Mouse (Mus musculus): ENCODE measurements around the gene Tbl2. TPM values are rescaled to one million over a fixed set of nuclear protein-coding genes. Genes with fewer than 3 reads are reported as not detected.

Tbl2 gene
- polyA plus RNA-seq, 1 experiment = 5.9 TPM

DNA sequence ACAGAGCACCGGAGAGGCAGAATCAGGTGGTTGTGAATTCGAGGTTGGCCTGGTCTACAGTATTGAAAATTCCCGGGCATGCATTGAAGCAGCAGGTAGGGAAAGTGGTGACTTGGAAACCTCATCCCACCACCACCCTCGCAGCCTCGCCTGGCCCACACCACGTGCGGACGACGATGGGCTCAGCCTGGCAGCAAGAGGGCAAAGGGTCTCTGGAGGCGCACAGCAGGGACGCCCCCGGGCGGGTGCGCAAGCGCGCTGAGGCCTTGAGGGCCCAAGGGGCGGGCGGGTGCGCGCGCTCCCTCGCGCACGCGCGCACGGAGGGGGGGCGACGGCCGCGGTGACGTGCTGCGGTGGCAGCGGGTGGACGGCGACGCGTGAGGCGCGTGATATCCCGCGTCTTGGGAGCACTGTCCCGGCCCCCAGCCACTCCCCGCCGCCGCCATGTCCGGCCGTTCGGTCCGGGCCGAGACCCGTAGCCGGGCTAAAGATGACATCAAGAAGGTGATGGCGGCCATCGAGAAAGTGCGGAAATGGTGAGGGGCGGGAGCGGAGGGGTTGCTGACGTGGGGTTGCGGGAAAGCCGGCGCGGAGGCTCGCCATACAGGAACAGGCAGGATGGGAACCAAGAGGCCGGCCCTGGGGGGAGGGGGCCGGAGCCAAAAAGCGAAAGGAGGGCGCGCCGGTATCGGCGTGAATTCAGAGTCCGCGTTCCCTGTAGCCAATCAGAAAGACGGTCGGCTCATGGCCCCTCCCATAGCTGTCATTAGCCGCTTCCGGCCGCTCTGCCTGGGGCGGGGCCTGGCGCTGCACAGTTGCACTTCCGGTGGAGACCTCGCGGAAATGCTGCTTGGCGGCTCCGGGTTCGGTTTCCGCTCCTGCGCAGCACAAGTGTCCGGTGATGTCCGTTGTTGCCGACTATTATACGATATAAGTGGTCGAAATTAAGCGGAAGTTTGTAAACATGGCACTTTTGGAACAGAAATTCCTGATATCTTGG lies 18.9 kb downstream of the Tbl2 start, which contains the start of gene Bcl7b:
TSS of gene Bcl7b (plus strand) at position 221 of the 1,000 bp plus-strand sequence.
- peak within 1 kb of the TSS; percentile 82 for H3K4me3 ChIP-seq (ENCODE audit: insufficient read depth, low read length)
- TF ChIP-seq POLR2A (IDR thresholded peaks at IDR 0.05; ENCODE audit: borderline replicate concordance, low read depth, low read length) (no peak), CTCF (IDR thresholded peaks at IDR 0.05; ENCODE audit: low read depth, low read length) (no peak)
- peaks cover 27% of the 10 kb centered on the region for H3K4me1 ChIP-seq (ENCODE audit: control insufficient read depth, insufficient read depth, low read length)
- peak within 1 kb of the TSS; percentile 97 for H3K27ac ChIP-seq (ENCODE audit: insufficient read depth, low read depth, low read length)

GRCm38 (mm10) chr5:135169479-135169878 lies 20.0 kb downstream of the Tbl2 start:
- H3K27ac ChIP-seq (ENCODE audit: insufficient read depth, low read depth, low read length) = peak overlapping the region; percentile 96
- TF ChIP-seq POLR2A (IDR thresholded peaks at IDR 0.05; ENCODE audit: borderline replicate concordance, low read depth, low read length) = no peak
- TF ChIP-seq CTCF (IDR thresholded peaks at IDR 0.05; ENCODE audit: low read depth, low read length) = no peak
- peaks cover 24% of the 10 kb centered on the region for H3K4me1 ChIP-seq (ENCODE audit: control insufficient read depth, insufficient read depth, low read length)
- peak overlapping the region; percentile 77 for H3K4me3 ChIP-seq (ENCODE audit: insufficient read depth, low read length)

DNA sequence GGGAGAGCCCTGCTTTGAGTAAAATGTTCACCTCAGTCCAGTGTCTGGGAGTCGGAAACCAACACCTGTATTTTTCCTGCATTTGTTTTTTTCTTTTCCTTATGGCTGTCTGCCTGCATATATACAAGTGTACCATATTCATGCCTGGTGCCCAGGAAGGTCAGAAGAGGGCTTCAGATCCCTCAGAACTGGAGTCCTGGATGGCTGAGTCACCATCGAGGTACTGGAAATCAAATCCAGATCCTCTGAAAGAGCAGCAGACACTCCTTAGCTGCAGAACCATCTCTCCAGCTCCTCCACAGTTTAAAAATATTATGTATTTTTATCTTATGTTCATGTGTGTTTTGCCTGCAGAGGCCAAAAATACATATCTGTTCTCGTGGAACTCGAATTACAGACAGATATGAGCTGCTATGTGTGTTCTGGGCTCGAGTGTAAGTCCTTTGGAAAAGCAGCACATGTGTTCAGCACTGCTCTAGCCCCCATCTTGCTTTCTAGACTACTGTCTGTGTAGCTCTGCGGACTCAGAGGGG lies 22.3 kb downstream of the Tbl2 start:
- no peak overlapping the region for H3K27ac ChIP-seq (ENCODE audit: insufficient read depth, low read depth, low read length)
- H3K4me1 ChIP-seq (ENCODE audit: control insufficient read depth, insufficient read depth, low read length) = peaks cover 24% of the 10 kb centered on the region
- TF ChIP-seq POLR2A (IDR thresholded peaks at IDR 0.05; ENCODE audit: borderline replicate concordance, low read depth, low read length) = no peak
- TF ChIP-seq CTCF (IDR thresholded peaks at IDR 0.05; ENCODE audit: low read depth, low read length) = no peak
- H3K4me3 ChIP-seq (ENCODE audit: insufficient read depth, low read length) = no peak overlapping the region

DNA sequence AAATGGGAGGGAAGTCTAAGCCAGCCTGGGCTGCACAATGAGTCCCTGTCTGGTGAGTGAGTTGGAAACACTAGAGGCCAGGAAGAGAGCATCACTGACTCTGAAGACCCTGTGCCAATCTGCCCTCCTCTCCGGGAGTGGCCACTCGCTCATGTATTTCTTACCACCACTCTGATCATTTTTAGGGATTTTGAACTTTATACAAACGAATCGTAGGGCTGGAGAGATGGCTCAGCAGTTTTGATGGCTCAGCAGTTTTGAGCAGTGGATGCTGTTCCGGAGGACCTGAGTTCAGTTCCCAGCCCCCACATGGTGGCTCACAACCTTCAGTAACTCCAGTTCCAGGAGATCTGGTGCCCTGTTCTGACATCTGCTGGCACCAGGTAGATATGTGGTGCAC lies 23.5 kb downstream of the Tbl2 start:
- no peak overlapping the region for H3K4me3 ChIP-seq (ENCODE audit: insufficient read depth, low read length)
- TF ChIP-seq CTCF (IDR thresholded peaks at IDR 0.05; ENCODE audit: low read depth, low read length) (no peak), POLR2A (IDR thresholded peaks at IDR 0.05; ENCODE audit: borderline replicate concordance, low read depth, low read length) (no peak)
- H3K27ac ChIP-seq (ENCODE audit: insufficient read depth, low read depth, low read length) = no peak overlapping the region
- H3K4me1 ChIP-seq (ENCODE audit: control insufficient read depth, insufficient read depth, low read length) = peaks cover 26% of the 10 kb centered on the region

DNA sequence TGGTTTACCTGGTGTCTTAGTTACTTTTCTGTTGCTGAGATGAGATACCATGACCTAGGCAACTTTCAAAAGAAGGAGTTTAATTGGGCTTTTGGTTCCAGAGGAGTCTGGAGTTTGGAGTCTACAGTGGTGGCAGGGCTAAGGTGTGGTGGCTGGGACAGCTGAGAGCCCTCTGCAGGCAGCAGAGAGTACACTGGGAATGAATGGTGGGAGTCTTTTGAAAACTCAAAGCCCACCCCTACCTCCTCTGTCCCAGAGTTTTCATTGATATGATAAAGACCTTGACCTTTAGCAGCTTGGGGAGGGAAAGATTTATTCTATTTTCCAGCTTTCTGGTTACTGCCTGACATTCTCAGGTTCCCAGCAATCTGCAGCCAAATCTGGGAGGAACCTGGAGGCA lies 25.6 kb downstream of the Tbl2 start:
- Histone ChIP-seq H3K4me3 (ENCODE audit: insufficient read depth, low read length) (no peak overlapping the region), H3K4me1 (ENCODE audit: control insufficient read depth, insufficient read depth, low read length) (peaks cover 27% of the 10 kb centered on the region), H3K27ac (ENCODE audit: insufficient read depth, low read depth, low read length) (no peak overlapping the region)
- TF ChIP-seq POLR2A (IDR thresholded peaks at IDR 0.05; ENCODE audit: borderline replicate concordance, low read depth, low read length) (no peak), CTCF (IDR thresholded peaks at IDR 0.05; ENCODE audit: low read depth, low read length) (no peak)

GRCm38 (mm10) chr5:135178523-135178922 lies 29.1 kb downstream of the Tbl2 start:
- peak overlapping the region; percentile 49 for H3K27ac ChIP-seq (ENCODE audit: insufficient read depth, low read depth, low read length)
- H3K4me3 ChIP-seq (ENCODE audit: insufficient read depth, low read length) = no peak overlapping the region

GRCm38 (mm10) chr5:135178996-135179395 lies 29.5 kb downstream of the Tbl2 start:
- peaks cover 15% of the 10 kb centered on the region for H3K4me1 ChIP-seq (ENCODE audit: control insufficient read depth, insufficient read depth, low read length)
- peak overlapping the region; percentile 49 for H3K27ac ChIP-seq (ENCODE audit: insufficient read depth, low read depth, low read length)
- TF ChIP-seq POLR2A (IDR thresholded peaks at IDR 0.05; ENCODE audit: borderline replicate concordance, low read depth, low read length) (no peak), CTCF (IDR thresholded peaks at IDR 0.05; ENCODE audit: low read depth, low read length) (no peak)
- H3K4me3 ChIP-seq (ENCODE audit: insufficient read depth, low read length) = no peak overlapping the region

More at GRCm38 (mm10) chr5:135178523-135178922, 29.1 kb downstream of the Tbl2 start:
- peaks cover 15% of the 10 kb centered on the region for H3K4me1 ChIP-seq (ENCODE audit: control insufficient read depth, insufficient read depth, low read length)
- TF ChIP-seq CTCF (IDR thresholded peaks at IDR 0.05; ENCODE audit: low read depth, low read length) = no peak
- TF ChIP-seq POLR2A (IDR thresholded peaks at IDR 0.05; ENCODE audit: borderline replicate concordance, low read depth, low read length) = no peak

DNA sequence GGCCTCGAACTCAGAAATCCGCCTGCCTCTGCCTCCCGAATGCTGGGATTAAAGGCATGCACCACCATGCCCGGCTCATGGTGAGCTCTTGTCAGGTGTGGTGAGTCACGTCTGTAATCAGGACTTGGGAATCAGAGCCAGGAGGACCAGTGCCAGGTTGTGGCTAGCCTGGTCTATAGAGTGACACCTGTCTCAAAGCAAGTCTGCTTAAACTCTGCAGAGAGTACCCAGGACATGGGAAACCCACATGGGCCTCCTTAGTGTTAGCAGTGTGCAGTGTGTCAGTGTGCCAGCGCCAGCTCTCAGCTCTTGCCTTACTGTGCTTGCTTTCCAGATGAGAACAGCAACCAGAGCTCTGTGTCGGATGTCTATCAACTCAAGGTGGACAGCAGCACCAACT lies 30.2 kb downstream of the Tbl2 start:
- TF ChIP-seq CTCF (IDR thresholded peaks at IDR 0.05; ENCODE audit: low read depth, low read length) (no peak), POLR2A (IDR thresholded peaks at IDR 0.05; ENCODE audit: borderline replicate concordance, low read depth, low read length) (no peak)
- Histone ChIP-seq H3K4me3 (ENCODE audit: insufficient read depth, low read length) (no peak overlapping the region), H3K27ac (ENCODE audit: insufficient read depth, low read depth, low read length) (no peak overlapping the region), H3K4me1 (ENCODE audit: control insufficient read depth, insufficient read depth, low read length) (peaks cover 15% of the 10 kb centered on the region)

- Histone ChIP-seq H3K4me3 (ENCODE audit: insufficient read depth, low read length) (no peak overlapping the region), H3K27ac (ENCODE audit: insufficient read depth, low read depth, low read length) (no peak overlapping the region), H3K4me1 (ENCODE audit: control insufficient read depth, insufficient read depth, low read length) (peaks cover 21% of the 10 kb centered on the region)
- TF ChIP-seq POLR2A (IDR thresholded peaks at IDR 0.05; ENCODE audit: borderline replicate concordance, low read depth, low read length) = no peak
- no peak for TF ChIP-seq CTCF (IDR thresholded peaks at IDR 0.05; ENCODE audit: low read depth, low read length)
Measured at GRCm38 (mm10) chr5:135180796-135181195, 31.3 kb downstream of the Tbl2 start.

DNA sequence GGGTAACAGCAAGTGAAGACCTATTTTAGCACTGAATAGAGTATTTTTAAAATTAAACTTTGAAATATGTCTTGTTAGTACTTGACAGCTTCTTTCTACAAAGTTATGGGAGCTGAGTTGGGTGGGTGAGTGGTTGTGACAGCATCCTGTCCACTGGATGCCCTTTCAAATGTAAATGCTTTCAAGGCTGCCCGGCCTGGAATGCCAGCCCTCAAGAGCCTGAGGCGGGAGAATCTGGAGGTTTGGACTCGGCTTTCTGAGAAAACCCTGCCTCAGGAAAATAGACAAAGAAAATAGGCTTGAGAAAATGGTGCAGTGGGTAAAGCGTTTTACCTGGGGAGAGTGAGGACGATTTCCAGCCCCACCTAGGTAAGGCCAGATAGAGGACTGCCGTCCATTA lies 32.3 kb downstream of the Tbl2 start:
- no peak overlapping the region for H3K27ac ChIP-seq (ENCODE audit: insufficient read depth, low read depth, low read length)
- H3K4me3 ChIP-seq (ENCODE audit: insufficient read depth, low read length) = no peak overlapping the region
- TF ChIP-seq CTCF (IDR thresholded peaks at IDR 0.05; ENCODE audit: low read depth, low read length) (no peak), POLR2A (IDR thresholded peaks at IDR 0.05; ENCODE audit: borderline replicate concordance, low read depth, low read length) (no peak)
- peaks cover 22% of the 10 kb centered on the region for H3K4me1 ChIP-seq (ENCODE audit: control insufficient read depth, insufficient read depth, low read length)

All from bone marrow macrophage, adult 2 months (primary cell).